Mouse (Mus musculus) hindbrain, postnatal 0 days (tissue): ENCODE data around the gene Heg1. TPM values are rescaled to one million over a fixed set of nuclear protein-coding genes. Genes with fewer than 3 reads are reported as not detected.

ENCODE experiments used
- ATAC-seq: fragments of 200-750 bp; cut with Nextera tagmentation; 2 replicates; pipeline ENCODE4 v1.8.0; 2017; ENCODE audit warnings: mild to moderate bottlenecking, moderate TSS enrichment, moderate library complexity
- DNase-seq: peaks from one replicate; pipeline ENCODE4 v3.0.0-alpha.2; 2015; ENCODE audit warnings: low spot score
- H3K27ac ChIP-seq: fragments of 300-500 bp; sonication (generic); 2 replicates; pipeline ENCODE4 v1.5.1; 2014; ENCODE audit warnings: mild to moderate bottlenecking
- H3K27me3 ChIP-seq: fragments of 300-500 bp; sonication (generic); 2 replicates; pipeline ENCODE4 v1.6.1; 2014; ENCODE audit warnings: low read length, mixed read lengths; ENCODE audit not compliant: insufficient read depth
- H3K36me3 ChIP-seq: fragments of 300-500 bp; sonication (generic); 2 replicates; pipeline ENCODE4 v1.6.1; 2014; ENCODE audit warnings: low read length, mixed read lengths; ENCODE audit not compliant: insufficient read depth
- H3K4me1 ChIP-seq: fragments of 300-500 bp; sonication (generic); 2 replicates; pipeline ENCODE4 v1.6.1; 2014; ENCODE audit warnings: antibody characterized with exemption, low read length, mixed read lengths; ENCODE audit not compliant: insufficient read depth
- H3K4me2 ChIP-seq: fragments of 300-500 bp; sonication (generic); 2 replicates; pipeline ENCODE4 v1.6.1; 2014; ENCODE audit warnings: low read depth, mild to moderate bottlenecking, low read length, moderate library complexity, mixed read lengths
- H3K4me3 ChIP-seq: fragments of 300-500 bp; sonication (generic); 2 replicates; pipeline ENCODE4 v1.5.1; 2014; ENCODE audit warnings: low read length
- H3K9ac ChIP-seq: fragments of 300-500 bp; sonication (generic); replicated peaks from 2 replicates; pipeline ENCODE4 v1.6.1; 2014; ENCODE audit warnings: mild to moderate bottlenecking, low read length, moderate library complexity, mixed read lengths
- H3K9me3 ChIP-seq: fragments of 300-500 bp; sonication (generic); 2 replicates; pipeline ENCODE4 v1.6.1; 2016; ENCODE audit warnings: low read length, mixed read lengths
- CTCF ChIP-seq: IDR thresholded peaks from 2 replicates; pipeline ENCODE4 v1.5.1; 2016; ENCODE audit warnings: antibody characterized with exemption, control low read depth, low read depth
- WGBS: fragments of 180-500 bp; shearing (Covaris S2); extraction: QIAGEN DNeasy Blood & Tissue Kit; methylation state at CpG from one replicate; pipeline ENCODE4 v1.1.7; 2014; 5-methylcytosine and 5-hydroxymethylcytosine counted together
- polyA plus RNA-seq: library from polyadenylated mRNA; unstranded; fragments of >200 nt; fragmentation: Nextera tagmentation; extraction: Ambion mirVana; gene quantifications from 2 replicates; pipeline ENCODE4 v1.2.1, GENCODE M21; 2015
- total RNA-seq: library from RNA; depleted of rRNA; stranded (reverse); fragments of >200 nt; gene quantifications from 2 replicates; pipeline ENCODE4 v1.2.3, GENCODE M21; 2014

Gene Heg1
- total and polyA plus RNA-seq, 2 experiments from 2014 or later = 8.1 to 30.4 TPM

DNA sequence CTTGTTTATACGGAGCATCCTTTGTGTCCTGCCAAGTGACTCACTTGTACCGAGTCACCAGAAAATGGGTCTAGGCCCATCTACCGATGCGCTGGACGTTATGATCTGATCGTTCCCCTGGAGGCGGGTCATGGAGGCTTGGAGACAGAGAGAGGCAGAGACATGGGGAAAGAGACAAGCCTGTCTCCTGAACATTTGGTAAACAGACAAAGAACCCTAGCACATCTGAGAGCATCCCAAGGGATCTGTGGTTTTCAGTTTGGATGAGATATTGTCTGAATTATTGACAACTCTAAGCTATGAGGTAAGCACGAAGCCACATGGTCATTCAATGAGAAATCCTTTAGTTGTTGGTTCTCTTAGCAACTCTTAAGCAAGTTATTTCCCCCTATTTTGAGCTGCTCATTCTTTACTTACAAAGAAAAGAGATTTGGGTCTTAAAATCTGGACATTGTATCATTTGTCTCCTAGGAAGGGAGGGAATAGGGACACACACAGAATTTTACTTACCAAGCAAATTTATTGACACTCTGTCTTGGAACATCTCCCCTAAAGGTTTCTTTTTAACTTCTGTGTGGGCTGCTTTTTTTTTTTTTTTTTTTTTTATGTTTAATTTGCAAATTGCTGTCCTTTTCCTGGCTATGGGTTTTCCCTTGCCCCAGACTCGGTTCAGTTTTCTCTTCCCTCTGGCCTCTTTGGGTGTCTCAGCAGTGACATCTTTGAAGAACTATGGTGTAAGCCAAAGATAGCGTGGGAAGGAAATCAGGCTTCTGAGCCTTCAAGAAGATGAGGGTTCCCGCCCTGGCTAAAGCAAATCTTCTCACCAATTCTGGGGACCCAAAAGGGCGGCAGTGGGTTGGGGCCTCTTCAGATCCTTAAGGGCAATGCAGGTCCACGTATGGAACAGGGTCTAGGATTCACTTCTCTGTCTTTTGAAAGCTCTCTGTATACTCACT, 686 bp upstream of the Heg1 start:
- no peak for TF ChIP-seq CTCF
- H3K4me1 ChIP-seq = peaks cover 4% of the 10 kb centered on the region; the same call in 1 of the 2 replicates
- H3K4me3 ChIP-seq = peak overlapping the region; percentile 84
- no peak for ATAC-seq
- H3K4me2 ChIP-seq = peak overlapping the region; percentile 96
- no peaks in the 10 kb centered on the region for H3K27me3 ChIP-seq
- no peaks in the 10 kb centered on the region for H3K36me3 ChIP-seq
- no peak for DNase-seq
- no peaks in the 10 kb centered on the region for H3K9me3 ChIP-seq
- peak overlapping the region; percentile 84 for H3K27ac ChIP-seq
- H3K9ac ChIP-seq = peak overlapping the region; percentile 88; the same call in 1 of the 2 replicates
- 66% methylated on average over 13 of the region's 13 CpGs for WGBS

GRCm38 (mm10) chr16:33684703-33685701, 832 bp downstream of the Heg1 start:
- WGBS = under 1% methylated on average over 25 of the region's 46 CpGs
- Histone ChIP-seq H3K27me3 (no peaks in the 10 kb centered on the region), H3K4me3 (peak overlapping the region; percentile 84), H3K27ac (peak overlapping the region; percentile 84), H3K36me3 (no peaks in the 10 kb centered on the region), H3K9me3 (no peaks in the 10 kb centered on the region), H3K4me2 (peak overlapping the region; percentile 96), H3K4me1 (peaks cover 4% of the 10 kb centered on the region; the same call in 1 of the 2 replicates), H3K9ac (peak overlapping the region; percentile 88)
- ATAC-seq (peak; percentile 52), DNase-seq (no peak)
- no peak for TF ChIP-seq CTCF

DNA sequence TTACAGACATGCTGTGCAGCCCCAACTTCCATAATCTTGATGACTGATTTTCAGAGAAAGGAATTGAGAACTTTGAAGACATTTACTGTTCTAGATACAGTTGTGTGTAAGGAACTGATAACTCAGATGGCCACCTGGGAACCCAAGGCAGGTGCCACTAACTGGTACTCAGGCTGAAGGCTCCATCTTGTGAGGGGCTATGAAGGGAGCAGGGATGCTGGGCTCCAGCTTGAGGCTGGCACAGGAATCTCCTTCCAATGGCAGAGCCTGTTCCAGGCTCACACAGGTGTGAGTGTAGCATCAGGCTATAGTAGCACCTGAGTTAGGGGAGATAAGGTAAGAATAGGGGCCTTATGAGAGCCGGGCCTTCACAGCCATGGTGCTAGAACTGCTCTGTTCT, 1.9 kb downstream of the Heg1 start:
- ATAC-seq = no peak
- Histone ChIP-seq H3K4me2 (peak overlapping the region; percentile 96), H3K9me3 (no peaks in the 10 kb centered on the region), H3K9ac (no peak overlapping the region), H3K4me1 (peaks cover 8% of the 10 kb centered on the region), H3K36me3 (no peaks in the 10 kb centered on the region), H3K27ac (no peak overlapping the region), H3K27me3 (no peaks in the 10 kb centered on the region), H3K4me3 (peak overlapping the region; percentile 7; the same call in 1 of the 2 replicates)
- 80% methylated on average over 1 of the region's 1 CpGs for WGBS
- no peak for DNase-seq
- TF ChIP-seq CTCF = no peak

- H3K9me3 ChIP-seq = no peaks in the 10 kb centered on the region
- no peaks in the 10 kb centered on the region for H3K36me3 ChIP-seq
- H3K9ac ChIP-seq = no peak overlapping the region
- H3K4me1 ChIP-seq = peaks cover 11% of the 10 kb centered on the region
- no peaks in the 10 kb centered on the region for H3K27me3 ChIP-seq
- WGBS = 65% methylated on average over 3 of the region's 3 CpGs
- ATAC-seq (no peak), DNase-seq (no peak)
- no peak overlapping the region; the same call in 1 of the 2 replicates for H3K4me3 ChIP-seq
- TF ChIP-seq CTCF = no peak
- H3K27ac ChIP-seq = no peak overlapping the region
- H3K4me2 ChIP-seq = peak overlapping the region; percentile 96
Measured at GRCm38 (mm10) chr16:33687724-33688123, 3.6 kb downstream of the Heg1 start.

- TF ChIP-seq CTCF = no peak
- Histone ChIP-seq H3K4me3 (no peak overlapping the region), H3K4me2 (no peak overlapping the region), H3K4me1 (peaks cover 13% of the 10 kb centered on the region), H3K27me3 (no peaks in the 10 kb centered on the region), H3K9ac (no peak overlapping the region), H3K9me3 (no peaks in the 10 kb centered on the region), H3K36me3 (no peaks in the 10 kb centered on the region), H3K27ac (peak overlapping the region; percentile 22; the same call in 1 of the 2 replicates)
- no peak for ATAC-seq
- 83% methylated on average over 6 of the region's 6 CpGs for WGBS
- DNase-seq = no peak
Measured at GRCm38 (mm10) chr16:33690975-33691747, 7.0 kb downstream of the Heg1 start.

DNA sequence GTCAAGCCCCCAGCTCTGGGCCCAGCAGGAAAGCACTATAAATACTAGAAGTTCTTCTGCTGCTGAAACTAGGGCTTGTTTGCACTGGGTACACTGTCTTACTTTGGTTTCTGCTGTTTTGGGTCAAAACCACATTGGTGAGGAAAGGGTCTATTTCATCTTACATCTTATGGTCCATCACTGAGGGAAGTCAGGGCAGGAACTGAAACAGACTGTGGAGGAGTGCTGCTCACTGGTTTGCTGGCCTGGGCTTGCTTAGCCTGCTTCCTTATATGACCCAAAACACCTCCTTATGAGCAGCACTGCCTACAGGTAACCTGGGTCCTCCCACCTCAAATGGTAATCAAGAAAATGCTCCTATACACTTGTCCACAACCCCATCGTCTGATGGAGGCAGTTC, 9.4 kb downstream of the Heg1 start:
- Histone ChIP-seq H3K4me1 (peaks cover 17% of the 10 kb centered on the region), H3K36me3 (no peaks in the 10 kb centered on the region), H3K9me3 (no peaks in the 10 kb centered on the region), H3K27ac (no peak overlapping the region), H3K9ac (no peak overlapping the region), H3K4me3 (no peak overlapping the region), H3K27me3 (no peaks in the 10 kb centered on the region), H3K4me2 (no peak overlapping the region)
- no peak for TF ChIP-seq CTCF
- ATAC-seq = no peak
- DNase-seq = no peak
- 92% methylated on average over 1 of the region's 1 CpGs for WGBS
